Mouse (Mus musculus): ENCODE results near the gene Vasp. TPM values are rescaled to one million over a fixed set of nuclear protein-coding genes. Genes with fewer than 3 reads are reported as not detected.

Gene Vasp
- polyA plus RNA-seq, 1 experiment from 2014 or later: 47.4 TPM

DNA sequence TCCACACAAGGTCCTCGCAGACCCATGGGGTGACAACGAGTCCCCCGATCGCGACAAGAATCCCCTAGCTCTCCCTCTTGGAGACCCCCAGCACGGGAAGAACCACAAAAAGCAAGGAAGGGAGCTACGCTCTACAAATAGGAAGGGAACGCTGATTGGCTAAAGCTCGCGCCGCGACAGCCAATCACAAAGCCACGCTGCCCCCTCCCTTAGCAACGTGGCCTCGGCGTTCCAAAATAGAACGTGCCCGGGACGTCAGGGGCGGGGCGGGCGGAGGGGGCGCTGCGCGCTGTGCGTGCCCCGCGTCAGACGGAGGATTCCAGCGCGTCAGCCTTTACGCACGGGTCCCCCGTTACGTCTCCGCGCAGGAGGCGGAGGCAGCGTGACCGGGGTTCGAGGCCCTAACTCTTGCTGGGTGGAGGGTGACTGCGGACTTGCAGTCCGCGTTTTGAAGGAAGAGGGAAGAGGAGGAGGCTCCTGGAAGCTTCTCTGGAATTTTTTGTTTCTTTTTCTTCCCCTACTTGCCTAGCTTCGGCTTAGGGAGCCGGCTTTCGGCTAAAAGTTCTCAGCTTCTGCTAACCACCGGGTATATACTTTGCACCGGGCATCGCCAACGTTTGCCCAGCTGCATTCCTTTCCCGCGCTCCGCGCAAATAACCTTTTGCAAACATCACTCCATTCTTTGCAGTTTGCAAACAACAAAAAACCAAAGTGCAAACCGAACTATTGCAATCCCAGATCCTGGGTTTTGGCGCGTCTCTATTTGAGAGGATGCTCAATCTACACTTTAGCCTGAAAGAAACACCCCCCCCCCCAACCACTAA is 37.0 kb upstream of the Vasp start:
- peaks cover 50% of the 10 kb centered on the region for H3K4me1 ChIP-seq
- DNase-seq (ENCODE audit: extremely low spot score, low spot score): peak; percentile 98
- WGBS: under 1% methylated on average over 58 of the region's 58 CpGs
- H3K27me3 ChIP-seq (ENCODE audit: poor library complexity, severe bottlenecking): peaks cover 67% of the 10 kb centered on the region
- peak overlapping the region; percentile 78 for H3K4me3 ChIP-seq
- no peaks in the 10 kb centered on the region for H3K36me3 ChIP-seq (replicated peaks)
- no peaks in the 10 kb centered on the region for H3K9me3 ChIP-seq
- H3K27ac ChIP-seq: peak overlapping the region; percentile 66

DNA sequence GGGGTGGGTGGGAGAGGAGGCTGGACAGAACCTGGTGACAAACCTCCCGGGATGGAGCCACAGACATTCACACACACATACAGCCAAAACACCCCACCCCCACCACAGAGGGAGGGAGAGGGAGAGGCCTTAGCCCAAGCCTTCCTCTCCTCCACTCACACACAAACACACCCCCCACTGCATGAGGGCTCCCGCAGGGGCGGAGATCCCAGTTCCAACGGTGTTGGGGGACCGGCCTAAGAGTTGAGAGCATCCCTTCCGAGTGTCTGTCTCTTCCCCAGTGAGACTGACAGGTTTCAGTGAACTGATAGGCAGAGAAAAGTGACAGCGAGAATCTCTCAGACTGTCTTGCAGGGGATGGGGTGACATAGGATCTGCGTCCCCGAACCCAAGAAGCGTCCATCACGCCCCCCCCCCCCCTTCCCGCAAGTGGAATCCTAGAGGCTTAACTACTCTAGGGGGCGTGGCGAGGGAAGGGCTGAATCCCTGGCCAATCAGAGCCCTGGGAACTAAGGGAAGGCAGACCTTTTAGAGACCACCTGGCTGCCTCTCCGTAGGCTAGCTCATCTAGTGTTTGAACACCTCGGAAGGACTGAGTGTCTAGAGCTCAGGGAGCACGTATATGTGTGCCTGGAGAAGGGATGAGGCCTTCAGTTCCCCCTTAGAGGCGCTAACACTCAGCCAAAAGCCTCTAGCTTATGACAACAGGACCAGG is 36.3 kb upstream of the Vasp start:
- WGBS: 1% methylated on average over 18 of the region's 18 CpGs
- peak overlapping the region; percentile 66 for H3K27ac ChIP-seq
- DNase-seq (ENCODE audit: extremely low spot score, low spot score): peak; percentile 60
- H3K4me1 ChIP-seq: peaks cover 55% of the 10 kb centered on the region
- H3K36me3 ChIP-seq (replicated peaks): no peaks in the 10 kb centered on the region
- H3K27me3 ChIP-seq (ENCODE audit: poor library complexity, severe bottlenecking): peaks cover 68% of the 10 kb centered on the region
- no peaks in the 10 kb centered on the region for H3K9me3 ChIP-seq
- peak overlapping the region; percentile 78 for H3K4me3 ChIP-seq

DNA sequence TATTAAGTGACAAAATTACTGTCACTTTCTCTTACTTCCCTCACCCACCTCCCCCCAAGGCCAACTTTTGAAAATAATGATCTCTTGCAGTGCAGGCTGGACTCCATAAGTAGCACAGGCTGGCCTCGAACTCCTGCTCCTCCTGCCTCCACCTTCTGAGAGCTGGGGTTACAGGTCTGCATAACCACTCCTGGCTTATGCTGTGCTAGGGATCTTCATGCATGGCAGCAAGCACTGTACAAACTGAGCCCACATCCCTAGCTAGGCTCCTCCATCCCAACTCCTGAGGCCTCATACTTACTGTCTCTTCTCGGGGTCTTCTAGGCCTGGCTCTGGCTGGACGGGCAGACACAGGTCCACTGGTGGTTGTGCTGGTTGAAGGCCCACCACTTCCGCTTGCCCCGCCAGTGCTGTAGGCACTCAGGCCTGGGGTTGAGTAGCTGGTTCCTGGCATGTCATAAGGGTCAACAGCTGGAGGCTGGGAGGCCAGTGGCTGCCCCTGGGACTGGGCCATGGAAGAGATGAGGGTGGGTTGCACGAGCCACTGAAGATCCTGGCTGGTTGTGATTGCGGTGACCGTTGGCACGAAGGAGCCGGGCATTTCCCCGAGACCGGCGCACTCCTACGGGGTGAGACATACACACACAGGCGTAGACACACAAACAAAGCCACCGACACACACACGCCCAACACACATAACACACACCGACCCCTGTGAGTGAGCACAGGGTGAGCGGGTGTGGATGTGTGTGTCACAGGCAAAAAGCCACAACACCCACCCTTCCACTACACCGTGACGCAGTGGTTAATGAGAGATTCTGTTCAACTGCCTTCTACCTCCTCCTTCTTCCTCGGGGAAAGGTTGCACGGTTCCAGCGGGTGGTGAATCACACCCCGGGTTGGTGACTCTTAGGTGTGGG is 35.5 kb upstream of the Vasp start:
- 68% methylated on average over 25 of the region's 25 CpGs for WGBS
- H3K4me3 ChIP-seq: peak overlapping the region; percentile 78
- 0 out of 2 replicates have a peak overlapping the region, but pooled peaks have one; percentile 17 for H3K27ac ChIP-seq
- peaks cover 57% of the 10 kb centered on the region for H3K4me1 ChIP-seq
- no peaks in the 10 kb centered on the region for H3K9me3 ChIP-seq
- peaks cover 73% of the 10 kb centered on the region for H3K27me3 ChIP-seq (ENCODE audit: poor library complexity, severe bottlenecking)
- no peaks in the 10 kb centered on the region for H3K36me3 ChIP-seq (replicated peaks)
- DNase-seq (ENCODE audit: extremely low spot score, low spot score): no peak

DNA sequence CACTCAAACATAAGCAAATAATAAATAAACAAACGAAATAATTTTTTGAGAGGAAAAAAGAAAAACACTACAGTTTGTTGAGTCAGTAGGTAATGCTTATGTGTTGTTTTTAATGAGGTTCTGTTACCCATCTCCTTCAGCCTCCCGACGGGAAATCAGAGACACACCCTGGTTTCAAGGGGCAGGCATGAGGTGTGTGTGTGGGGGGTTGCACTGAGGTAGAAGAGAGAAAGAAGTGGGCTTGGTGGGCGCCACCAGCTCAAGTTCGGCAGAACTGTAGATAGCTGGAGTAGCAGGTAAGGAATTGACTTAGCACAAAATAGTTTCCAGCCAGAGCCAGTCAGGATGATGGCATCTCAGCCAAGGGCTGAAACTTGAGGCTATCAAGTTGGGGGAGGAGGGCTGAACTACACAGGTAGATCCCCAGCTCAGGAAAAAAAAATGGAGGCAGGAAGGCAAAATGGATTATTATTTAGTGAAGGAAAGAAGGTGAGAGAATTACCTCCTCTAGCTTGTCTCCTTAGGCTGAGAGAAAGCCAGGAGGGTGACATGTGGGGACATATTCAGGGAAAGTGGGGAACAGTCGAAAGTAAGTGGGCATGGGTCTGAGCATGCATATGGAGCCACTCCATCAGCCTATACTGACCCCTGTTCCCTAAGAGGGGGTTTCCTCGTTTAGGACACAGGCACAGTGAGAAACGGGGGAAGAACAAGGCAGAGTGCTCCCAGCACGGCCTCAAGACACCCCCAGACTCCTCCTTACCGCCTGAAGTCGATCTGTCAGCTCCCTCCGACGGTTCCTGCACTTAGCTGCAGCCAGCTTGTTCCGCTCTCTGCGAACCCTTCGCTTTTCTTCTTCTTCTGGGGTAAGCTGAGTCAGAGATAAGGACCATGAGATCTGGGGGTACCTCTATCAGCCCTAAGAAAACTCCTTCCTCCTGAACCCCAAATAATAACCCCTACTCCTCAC is 34.5 kb upstream of the Vasp start:
- H3K4me1 ChIP-seq: peaks cover 66% of the 10 kb centered on the region

DNA sequence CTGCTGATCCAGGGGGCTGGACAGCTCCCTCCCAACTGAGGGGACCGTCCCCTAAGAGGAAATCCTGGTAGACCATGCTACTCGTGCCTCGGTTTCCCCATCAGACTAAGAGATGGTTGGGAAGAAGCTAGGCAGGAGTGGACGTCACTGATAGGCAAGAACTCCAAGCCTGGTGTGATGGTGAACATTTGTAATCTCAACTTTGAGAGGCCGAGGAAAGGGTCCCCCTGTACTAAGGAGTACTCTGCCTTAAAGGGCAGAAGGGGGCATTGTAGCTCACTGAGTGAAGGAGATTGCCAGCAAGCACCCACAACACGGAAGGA is 33.8 kb upstream of the Vasp start:
- no peak overlapping the region for H3K27ac ChIP-seq
- peak overlapping the region; percentile 49; the same call in 1 of the 2 replicates for H3K4me3 ChIP-seq
- H3K36me3 ChIP-seq (replicated peaks): no peaks in the 10 kb centered on the region
- H3K9me3 ChIP-seq: no peaks in the 10 kb centered on the region
- H3K27me3 ChIP-seq (ENCODE audit: poor library complexity, severe bottlenecking): peaks cover 75% of the 10 kb centered on the region
- DNase-seq (ENCODE audit: extremely low spot score, low spot score): no peak
- 12% methylated on average over 6 of the region's 6 CpGs for WGBS
- peaks cover 64% of the 10 kb centered on the region for H3K4me1 ChIP-seq

More for the DNA sequence above, 34.5 kb upstream of the Vasp start:
- 0 out of 2 replicates have a peak overlapping the region, but pooled peaks have one; percentile 10 for H3K4me3 ChIP-seq
- peaks cover 75% of the 10 kb centered on the region for H3K27me3 ChIP-seq (ENCODE audit: poor library complexity, severe bottlenecking)
- no peak overlapping the region for H3K27ac ChIP-seq
- H3K36me3 ChIP-seq (replicated peaks): no peaks in the 10 kb centered on the region
- H3K9me3 ChIP-seq: no peaks in the 10 kb centered on the region
- 50% methylated on average over 16 of the region's 16 CpGs for WGBS
- DNase-seq (ENCODE audit: extremely low spot score, low spot score): no peak

DNA sequence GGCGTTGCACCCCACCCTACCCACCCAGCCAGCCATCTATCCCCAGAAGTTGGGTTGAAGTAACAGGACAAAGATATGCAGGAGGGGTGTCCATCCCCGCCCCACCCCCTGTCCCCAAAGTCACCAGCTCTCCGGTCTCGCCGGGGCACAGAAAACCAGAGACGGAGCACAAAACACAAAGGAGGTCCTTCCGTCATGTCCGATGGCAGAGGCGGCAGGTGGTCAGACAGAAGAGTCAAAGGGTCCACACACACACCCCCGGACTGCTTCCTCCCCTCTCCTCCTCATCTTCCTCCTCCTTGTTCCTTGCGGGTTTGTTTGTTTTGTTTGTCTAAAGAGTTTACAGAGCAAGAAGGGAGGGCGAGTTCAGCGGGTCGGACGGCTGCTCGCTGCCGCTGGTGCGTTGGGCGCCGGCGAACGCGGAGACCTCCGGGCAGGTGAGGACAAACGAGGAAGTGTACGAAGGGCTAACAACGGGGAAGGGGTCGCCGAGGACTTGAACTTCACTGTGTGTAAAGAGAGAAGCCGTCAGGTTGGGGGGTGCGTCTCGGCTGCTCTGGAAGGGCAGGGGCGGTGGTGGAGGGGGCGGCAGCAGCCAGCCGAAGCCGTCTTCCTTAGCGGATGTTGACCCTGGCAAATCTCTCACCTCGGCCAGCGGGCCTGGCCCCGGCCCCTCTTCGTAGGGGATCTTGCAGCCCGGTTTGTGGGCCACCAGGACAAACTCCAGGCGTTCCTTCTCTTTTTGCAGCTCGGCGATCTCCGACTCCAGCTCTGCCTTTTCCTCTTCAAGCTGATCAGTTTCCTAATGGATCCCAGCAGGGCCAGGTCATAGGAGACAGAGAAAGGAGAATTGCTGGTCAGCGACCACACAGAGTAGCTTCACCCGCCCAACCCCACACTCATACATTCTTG is 33.1 kb upstream of the Vasp start:
- no peak for DNase-seq (ENCODE audit: extremely low spot score, low spot score)
- Histone ChIP-seq H3K9me3 (no peaks in the 10 kb centered on the region), H3K27ac (no peak overlapping the region), H3K4me1 (peaks cover 61% of the 10 kb centered on the region), H3K36me3 (replicated peaks) (no peaks in the 10 kb centered on the region), H3K27me3 (ENCODE audit: poor library complexity, severe bottlenecking) (peaks cover 75% of the 10 kb centered on the region), H3K4me3 (peak overlapping the region; percentile 49)
- WGBS: 3% methylated on average over 48 of the region's 48 CpGs

DNA sequence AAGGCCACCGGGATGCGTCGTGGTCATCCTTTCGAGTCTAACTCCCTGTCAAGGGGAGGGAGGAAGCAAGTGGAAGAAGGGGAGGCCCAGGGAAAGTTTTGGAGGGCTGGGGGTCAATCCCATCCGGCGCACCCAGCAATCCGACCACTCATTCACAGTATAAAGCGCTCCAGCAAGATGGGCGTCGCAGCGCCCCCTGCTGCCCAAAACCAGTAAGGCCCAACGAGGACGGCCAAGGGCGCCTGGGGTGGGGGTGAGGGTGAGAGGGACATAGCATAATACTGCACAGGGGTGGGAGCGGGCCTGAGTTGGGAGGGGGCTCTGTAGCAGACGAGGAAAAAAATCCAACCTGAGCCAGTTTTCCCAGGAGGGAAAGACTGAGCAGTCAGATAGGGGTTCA is 32.2 kb upstream of the Vasp start:
- H3K27me3 ChIP-seq (ENCODE audit: poor library complexity, severe bottlenecking): peaks cover 69% of the 10 kb centered on the region
- H3K36me3 ChIP-seq (replicated peaks): no peaks in the 10 kb centered on the region
- H3K4me1 ChIP-seq: peaks cover 53% of the 10 kb centered on the region
- no peaks in the 10 kb centered on the region for H3K9me3 ChIP-seq
- WGBS: under 1% methylated on average over 16 of the region's 16 CpGs
- DNase-seq (ENCODE audit: extremely low spot score, low spot score): peak; percentile 85
- no peak overlapping the region for H3K27ac ChIP-seq
- peak overlapping the region; percentile 49 for H3K4me3 ChIP-seq

DNA sequence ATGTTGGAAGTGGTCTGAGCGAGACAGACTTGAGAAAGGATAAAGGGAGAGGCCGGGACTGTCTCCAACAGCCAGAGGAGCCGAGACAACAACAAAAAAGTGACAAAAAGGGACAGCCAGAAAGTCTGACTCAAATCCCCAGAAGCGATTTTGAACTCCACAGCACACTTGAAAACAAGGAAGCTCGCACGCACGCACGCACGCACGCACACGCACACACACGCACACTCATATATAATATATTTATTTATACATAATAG is 31.4 kb upstream of the Vasp start:
- 71% methylated on average over 12 of the region's 12 CpGs for WGBS
- DNase-seq (ENCODE audit: extremely low spot score, low spot score): no peak
- no peaks in the 10 kb centered on the region for H3K36me3 ChIP-seq (replicated peaks)
- no peaks in the 10 kb centered on the region for H3K9me3 ChIP-seq
- peaks cover 45% of the 10 kb centered on the region for H3K4me1 ChIP-seq
- H3K27ac ChIP-seq: no peak overlapping the region
- H3K4me3 ChIP-seq: no peak overlapping the region
- peaks cover 66% of the 10 kb centered on the region for H3K27me3 ChIP-seq (ENCODE audit: poor library complexity, severe bottlenecking)

DNA sequence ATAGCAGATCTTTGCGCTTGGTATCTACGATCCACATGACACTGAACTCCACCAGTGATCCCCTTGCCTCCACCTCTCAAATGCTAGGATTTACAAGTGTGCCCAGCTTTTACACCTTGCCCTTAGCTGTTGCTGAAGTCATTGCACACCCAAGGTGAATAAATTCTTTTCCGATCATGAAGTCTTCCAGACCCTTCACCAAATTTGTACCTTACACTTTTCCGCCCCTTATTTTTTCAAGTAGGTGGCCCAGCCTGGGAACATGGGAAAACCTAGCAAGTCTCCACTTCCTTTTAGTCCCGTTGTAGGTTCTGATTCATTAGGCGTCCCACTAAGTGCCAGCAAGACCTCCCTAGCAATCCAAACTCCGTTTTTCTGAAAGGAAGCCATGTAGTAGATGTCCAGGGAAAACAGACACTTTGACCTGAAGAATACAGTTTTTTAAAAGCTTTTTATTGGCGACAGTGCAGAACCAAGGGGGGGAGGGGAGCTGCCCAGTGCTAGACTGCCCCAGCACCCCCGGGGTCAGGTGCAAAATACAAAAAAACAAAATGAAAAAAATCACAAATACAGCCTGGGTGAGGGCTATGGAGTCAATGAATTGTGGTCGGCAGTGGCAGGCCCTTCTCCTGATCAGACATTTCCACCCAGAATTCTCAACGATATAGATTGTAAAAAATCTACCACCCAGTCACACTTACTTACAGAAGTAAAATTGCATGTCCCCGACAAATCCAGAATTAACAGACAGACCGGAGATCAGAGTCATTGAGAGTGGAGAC is 30.8 kb upstream of the Vasp start:
- Histone ChIP-seq H3K36me3 (replicated peaks) (no peaks in the 10 kb centered on the region), H3K4me3 (peak overlapping the region; percentile 52), H3K9me3 (no peaks in the 10 kb centered on the region), H3K4me1 (peaks cover 39% of the 10 kb centered on the region), H3K27ac (no peak overlapping the region), H3K27me3 (ENCODE audit: poor library complexity, severe bottlenecking) (peaks cover 63% of the 10 kb centered on the region)
- WGBS: 54% methylated on average over 13 of the region's 13 CpGs
- no peak for DNase-seq (ENCODE audit: extremely low spot score, low spot score)

DNA sequence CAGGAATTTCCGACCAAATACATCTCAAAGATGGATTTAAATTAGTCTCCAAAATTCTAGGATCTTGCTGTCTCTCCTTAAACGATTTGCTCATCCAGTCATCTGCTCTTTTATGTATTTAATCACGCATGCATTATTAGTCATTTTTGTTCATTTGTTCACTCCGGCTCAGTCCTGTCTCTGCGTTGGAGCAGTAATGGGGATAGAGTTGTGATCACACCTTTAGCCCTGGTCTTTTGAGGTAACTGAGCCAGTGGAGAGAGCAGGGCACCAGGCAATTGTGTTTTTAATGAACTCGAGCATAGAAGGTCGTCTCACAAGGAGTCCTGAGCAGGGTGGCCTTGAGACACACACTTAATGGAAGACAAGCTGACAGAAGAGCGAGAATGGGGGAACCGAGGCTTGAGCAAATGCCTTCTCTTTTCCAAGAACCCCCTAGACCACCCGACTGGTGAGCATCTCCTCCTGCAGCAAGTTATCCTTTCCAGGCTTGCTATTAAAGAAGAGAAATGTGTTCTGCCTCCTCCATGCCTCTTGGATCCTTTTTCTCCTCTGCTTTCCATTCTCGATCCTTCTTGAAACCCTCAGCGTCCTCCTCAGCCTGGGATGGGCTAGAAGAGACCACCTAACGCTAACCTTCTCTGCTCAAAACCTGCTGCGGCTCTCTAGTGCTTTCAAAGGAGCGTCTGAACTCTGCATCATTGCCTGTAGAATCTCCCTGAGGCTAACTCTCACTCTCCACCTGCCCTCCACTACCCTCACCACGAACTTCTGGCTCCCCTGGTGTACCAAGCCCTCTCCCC is 30.0 kb upstream of the Vasp start:
- H3K27me3 ChIP-seq (ENCODE audit: poor library complexity, severe bottlenecking): peaks cover 55% of the 10 kb centered on the region
- 10% methylated on average over 16 of the region's 16 CpGs for WGBS
- no peak for DNase-seq (ENCODE audit: extremely low spot score, low spot score)

More for the DNA sequence above, 30.0 kb upstream of the Vasp start:
- Histone ChIP-seq H3K9me3 (no peaks in the 10 kb centered on the region), H3K27ac (no peak overlapping the region), H3K4me3 (peak overlapping the region; percentile 52), H3K36me3 (replicated peaks) (no peaks in the 10 kb centered on the region), H3K4me1 (peaks cover 38% of the 10 kb centered on the region)
